Mouse (Mus musculus): ENCODE measurements at regions not wholly inside any gene's neighbourhood (a gene's known extent, or its start where the extent isn't known, plus 50 kb on each side); places are given as distances from the start of the nearest gene placed in this dataset.

DNA sequence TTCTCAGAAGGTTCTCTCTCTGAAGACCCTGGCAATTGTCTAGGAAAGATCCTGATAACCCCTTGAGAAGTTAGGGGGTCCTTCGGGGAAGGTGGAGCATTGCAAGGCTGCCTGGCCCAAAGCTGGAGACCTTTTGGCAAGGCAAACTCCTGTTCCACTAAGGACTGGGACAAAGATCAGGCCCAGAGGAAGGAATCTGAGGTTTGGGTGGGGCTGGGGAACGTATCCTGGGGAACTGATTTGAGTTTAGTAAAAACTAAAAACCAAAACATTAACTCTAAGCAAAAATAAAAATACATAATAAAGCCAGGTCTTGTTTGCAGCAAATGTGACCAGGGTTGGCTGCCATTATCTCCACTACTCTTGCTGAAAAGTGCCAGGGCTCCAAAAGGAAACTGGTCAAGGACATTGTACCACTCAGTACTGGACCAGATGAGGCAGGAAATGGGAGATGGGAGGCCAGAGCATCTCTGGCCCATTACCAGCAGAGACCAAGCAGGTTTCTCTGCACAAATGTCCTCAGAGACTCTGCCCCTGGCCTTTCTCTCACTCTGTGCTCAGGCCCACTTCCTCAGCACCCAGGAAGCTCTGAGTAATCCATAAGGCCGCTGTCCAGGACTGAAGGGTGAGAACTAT is 321.5 kb downstream of the Cxcl12 start:
- TF ChIP-seq SMC3 (IDR thresholded peaks at IDR 0.05; ENCODE audit: low read depth, low read length) (no peak), MYB (IDR thresholded peaks at IDR 0.05; ENCODE audit: low read depth, low read length) (no peak), POLR2A (IDR thresholded peaks at IDR 0.05; ENCODE audit: control insufficient read depth in 1 of 2, insufficient read depth in 1 of 2, low read depth in 1 of 2, low read length in 2 of 2, poor library complexity in 1 of 2) (no peak), CTCF (IDR thresholded peaks at IDR 0.05 in 2 of 3, conservative IDR thresholded peaks at IDR 0.05 in 1 of 3; ENCODE audit: control insufficient read depth in 1 of 3, insufficient read depth in 1 of 3, low read depth in 2 of 3, low read length in 3 of 3, poor library complexity in 1 of 3, severe bottlenecking in 1 of 3) (no peak), EP300 (IDR thresholded peaks at IDR 0.05; ENCODE audit: low read depth in 1 of 2, low read length in 2 of 2) (no peak)
